Mouse (Mus musculus): ENCODE data around the gene Rab20. TPM values are rescaled to one million over a fixed set of nuclear protein-coding genes. Genes with fewer than 3 reads are reported as not detected.
"Not testable (repeated sequence)": the region's sequence is repeated elsewhere in the genome, so short reads cannot be mapped to it uniquely, and the experiment has no call there.

Gene Rab20
- polyA plus RNA-seq, 1 experiment from 2014 or later = 6.2 TPM

DNA sequence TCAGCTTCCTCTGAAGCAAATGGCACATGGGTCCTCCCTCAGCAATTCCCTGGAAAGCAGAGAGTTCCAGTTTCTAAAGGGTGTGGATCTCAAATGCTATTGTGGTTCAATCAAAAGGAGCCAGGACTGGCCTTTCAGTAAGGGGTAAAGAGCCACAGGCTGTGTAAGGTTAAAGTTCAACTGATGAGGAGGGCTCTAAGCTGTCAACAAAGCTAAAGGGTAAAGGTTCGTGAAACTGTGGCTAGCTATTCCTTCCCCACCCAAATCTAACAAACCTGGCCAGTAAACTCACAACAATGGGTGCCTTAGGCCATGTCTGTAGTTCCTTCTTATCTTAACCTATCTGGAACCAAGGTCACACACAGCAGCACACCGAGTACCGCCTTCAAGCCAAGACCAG, 3.4 kb upstream of the Rab20 start:
- no peak for DNase-seq (ENCODE audit: low spot score)

DNA sequence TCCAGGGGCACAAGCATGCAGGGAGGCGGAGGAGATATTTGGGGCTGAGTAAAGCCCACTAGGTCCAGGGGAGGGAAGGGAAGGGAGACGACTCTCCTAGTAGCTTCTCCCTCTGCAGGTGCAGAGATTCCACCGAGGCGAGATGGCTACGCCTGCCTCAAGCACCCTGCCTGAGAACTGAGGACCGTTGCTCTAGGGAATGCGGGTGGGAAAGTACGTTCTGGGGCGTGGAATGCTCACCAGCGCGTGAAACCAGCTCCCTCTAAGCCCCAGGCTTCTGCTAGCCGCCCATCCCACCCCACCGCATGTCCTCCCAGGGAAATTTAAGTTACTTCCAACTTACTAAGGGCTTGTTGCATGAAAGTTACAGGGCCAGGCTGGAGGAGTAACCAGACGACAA, 1.1 kb upstream of the Rab20 start:
- DNase-seq (ENCODE audit: low spot score) = no peak

DNA sequence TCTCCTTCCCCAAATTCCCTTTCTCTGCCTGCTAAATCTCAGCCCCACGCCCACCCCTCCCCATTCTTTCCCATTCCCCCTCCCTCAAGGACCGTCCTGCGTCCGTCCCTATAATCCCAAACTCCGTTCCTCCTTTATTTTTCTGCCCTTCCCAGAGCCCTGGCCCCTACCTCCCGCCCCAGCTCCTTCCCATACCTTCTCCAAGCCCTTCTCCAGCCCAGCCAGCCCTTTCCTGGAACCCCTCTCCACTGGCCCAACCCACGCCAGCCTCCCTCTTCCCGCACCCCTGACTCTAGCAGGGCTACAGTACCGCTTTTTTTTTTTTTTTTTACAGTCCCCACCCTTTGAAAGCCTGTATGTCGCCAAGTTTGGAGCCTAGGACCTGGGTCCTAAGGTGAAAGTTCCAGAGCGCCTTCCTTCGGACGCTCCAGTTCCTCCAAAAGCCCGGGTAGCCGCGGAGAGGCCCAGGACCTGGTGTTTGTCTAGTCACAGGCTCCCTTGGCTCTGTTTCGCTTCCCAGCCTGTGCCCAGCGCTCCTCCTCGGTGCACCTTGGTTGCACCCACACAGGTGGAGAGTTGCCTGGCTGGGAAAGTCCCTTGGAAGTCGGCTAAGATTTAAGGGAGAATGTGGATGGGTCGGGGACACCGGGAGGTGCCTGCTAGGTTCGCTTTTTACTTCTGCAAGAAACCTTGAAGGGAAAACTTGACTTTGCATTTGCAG, 457 bp upstream of the Rab20 start:
- no peak for DNase-seq (ENCODE audit: low spot score)

DNA sequence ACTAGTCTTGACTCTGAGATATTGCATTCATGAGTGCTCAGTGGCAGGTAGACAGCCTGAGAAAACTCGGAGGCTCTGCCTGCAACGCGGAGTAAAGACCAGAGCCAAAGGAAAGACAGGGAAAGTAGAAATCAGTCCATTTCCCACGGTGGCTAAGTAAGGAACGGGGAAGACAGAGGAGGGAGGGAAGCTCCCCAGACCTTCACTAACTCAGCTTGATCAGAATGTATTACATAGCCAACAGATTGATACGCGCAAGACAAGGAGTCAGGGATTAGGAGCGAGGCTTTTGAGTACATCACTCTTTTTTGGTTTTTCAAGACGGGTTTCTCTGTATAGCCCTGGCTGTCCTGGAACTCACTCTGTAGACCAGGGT, 1.3 kb downstream of the Rab20 start:
- no peak for DNase-seq (ENCODE audit: low spot score)

DNA sequence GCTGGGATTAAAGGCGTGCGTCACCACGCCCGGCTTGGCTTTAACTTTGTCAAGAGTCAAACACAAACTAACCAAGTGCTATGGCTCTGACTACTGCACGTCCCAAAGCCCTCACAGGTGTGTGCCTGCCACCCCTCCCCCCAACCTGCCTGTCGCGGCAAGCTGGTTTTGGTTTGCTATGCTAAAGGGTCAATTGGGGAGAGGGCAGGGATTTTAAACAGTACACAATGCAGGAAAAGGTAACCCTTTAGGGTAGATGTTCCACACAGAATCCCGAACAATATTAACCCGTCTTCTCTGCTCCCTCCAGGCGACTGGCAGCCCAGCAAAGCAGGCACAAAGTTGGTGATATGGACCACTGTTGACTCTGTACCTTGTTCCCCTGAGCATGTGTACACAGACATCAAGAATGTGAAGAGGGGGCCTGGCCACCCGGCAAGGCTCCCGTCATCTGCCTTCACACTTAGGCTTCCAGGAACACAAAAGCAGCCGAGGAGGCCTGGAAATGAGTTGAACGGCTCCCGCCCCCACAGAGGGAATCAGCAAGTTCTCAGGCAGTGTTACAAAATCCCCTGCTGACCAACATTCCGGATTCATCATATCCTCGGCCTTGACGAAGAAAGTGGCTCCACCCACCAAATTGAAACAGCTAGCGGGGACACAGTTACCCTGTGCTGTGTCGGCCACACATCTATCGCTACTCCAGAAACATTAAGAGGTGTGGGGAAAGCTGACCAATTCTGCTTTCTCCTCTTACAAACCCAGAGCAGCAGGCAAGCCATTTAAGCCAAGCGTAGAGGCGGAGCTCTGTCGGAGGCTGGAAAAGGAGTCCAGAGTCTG, 2.0 kb downstream of the Rab20 start:
- no peak for DNase-seq (ENCODE audit: low spot score)

DNA sequence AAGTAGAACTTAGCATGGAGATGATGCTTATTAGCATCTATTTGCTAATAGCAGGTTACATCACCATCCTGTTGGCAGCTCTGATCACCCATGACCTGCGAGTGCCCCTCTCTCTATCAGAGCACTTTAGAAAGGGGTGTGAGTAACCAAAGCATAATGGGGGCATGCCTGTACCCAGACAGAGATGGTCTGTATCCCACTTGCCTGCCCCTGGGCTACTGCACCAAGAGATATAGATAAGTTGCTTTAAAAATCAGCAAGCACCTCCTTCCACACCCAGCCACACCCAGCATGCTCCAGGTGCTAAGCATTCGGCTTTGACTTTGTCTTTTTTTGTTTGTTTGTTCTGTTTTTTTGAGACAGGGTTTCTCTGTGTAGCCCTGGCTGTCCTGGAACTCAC, 2.6 kb downstream of the Rab20 start:
- DNase-seq (ENCODE audit: low spot score) = no peak

DNA sequence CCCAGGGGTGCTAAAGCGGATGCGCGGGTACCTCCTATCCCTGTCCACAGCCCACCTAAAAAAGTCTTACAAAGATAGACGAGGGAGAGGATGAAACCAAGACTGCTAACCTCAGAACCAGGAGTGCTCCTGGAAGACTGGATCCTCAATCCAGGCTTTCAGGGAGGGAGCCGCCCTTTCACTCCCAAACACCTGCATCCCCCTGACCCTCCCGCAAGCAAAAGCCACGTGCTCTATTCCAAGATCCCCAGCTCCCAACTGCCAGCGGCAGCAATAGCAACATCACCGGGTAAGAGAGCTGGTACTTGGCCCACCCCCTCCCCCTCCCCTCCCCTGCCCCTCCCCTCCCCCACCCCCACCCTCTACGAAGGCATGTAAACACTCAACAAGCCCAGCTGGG, 3.1 kb downstream of the Rab20 start:
- no peak for DNase-seq (ENCODE audit: low spot score)

DNA sequence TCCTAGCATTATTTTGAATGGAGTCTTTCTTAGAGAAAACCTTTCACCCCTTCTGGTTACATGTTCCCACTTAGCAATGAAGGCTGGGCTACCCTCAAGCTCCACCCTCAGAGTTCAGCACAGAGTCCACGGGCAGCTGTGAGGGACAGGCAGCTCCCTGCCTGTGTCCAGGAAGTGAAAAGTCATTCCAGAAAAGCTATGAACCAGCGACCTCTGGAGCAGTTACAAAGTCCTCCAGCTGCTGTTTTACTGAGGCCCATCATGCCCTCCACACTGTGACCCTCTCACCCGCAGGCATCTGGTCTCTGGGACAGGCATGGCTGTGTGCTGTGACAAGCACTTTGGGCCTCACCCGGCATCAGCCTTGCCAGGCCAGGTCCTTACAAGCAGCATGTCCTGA, 5.4 kb downstream of the Rab20 start:
- DNase-seq (ENCODE audit: low spot score) = no peak

DNA sequence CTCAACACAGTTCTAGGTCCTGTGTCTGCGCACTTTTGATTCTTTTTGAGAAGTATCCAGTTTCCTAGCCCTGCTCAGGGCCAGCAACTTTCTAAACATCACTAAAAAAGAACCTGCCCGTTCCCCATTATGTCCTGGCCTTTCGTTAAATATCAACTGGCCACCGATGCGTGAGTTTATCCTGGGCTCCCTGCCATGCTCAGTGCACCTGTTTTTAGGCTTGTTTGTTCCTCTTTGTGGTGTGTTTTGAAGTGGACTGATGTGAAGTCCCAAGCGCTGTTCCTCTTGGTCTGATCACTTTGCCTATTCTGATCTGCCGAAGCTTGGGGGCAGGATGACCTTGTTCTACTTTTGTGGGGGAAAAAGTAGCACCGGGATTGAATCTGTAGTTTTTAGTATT, 7.2 kb downstream of the Rab20 start:
- no peak for DNase-seq (ENCODE audit: low spot score)

DNA sequence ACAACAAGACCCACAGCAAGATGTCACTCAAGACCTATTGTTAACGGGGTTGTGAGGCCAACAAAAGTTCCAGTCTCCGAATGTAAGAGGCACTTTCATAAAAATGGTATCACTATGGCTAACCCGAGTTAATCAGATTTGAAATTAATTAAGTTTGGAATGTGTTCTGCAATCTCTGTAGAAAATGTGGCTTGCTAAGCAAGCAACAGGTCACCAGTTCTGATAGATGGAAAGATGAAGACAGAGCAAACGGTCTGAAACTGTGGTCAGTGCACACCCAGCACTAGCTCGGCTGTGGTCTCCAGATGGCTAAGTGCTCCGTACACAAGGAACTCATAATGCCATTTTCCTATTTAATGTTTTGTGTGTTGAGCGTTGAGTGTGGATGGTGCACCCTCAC, 7.8 kb downstream of the Rab20 start:
- no peak for DNase-seq (ENCODE audit: low spot score)

DNA sequence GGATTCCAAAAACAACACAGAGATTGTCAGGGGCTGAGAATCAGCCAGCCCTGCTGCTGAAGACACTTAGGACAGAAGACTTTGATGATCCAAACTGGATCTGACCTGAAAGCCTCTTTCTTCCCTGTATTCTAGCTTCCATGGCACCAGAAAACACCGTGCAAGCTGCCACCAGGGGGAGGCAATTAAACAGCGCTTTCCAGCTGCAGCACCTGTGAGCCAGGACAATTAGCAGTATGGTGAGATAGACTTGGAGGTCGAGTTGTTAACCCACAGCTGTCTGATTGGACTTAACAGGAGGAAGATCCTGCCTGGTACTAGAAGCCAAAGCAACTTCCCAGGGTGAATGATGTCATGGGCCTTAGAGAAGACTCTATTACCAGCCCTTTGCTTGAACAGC, 9.4 kb downstream of the Rab20 start:
- DNase-seq (ENCODE audit: low spot score) = peak; percentile 56

DNA sequence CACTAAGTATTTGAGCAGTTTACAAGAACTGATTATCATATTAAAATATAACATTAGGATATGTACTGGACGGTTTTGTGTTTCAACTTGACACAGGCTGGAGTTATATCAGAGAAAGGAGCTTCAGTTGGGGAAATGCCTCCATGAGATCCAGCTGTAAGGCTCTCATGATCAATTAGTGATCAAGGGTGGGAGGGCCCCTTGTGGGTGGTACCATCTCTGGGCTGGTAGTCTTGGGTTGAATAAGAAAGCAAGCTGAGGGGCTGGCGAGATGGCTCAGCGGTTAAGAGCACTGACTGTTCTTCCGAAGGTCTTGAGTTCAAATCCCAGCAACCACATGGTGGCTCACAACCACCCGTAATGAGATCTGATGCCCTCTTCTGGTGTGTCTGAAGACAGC, 12.0 kb downstream of the Rab20 start:
- not testable (repeated sequence) for DNase-seq (ENCODE audit: low spot score)

DNA sequence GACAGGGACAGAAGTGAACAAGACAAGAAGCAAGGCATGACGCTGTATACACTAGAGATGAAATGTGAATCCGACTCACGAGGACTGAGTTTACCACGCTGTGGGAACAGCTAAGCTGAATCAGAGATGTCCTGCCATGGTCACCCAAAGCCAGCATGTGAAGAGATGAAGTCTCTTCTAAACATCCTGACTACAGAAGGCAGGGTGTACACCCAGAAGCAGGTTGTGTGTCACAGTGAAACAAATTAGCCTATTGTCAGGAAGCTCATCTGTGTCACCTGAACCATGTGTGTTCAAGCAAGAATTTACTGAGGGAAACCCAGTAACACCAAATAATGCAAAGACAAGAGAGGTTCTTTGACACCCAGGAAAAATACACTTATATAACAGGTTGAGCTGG, 12.9 kb downstream of the Rab20 start:
- DNase-seq (ENCODE audit: low spot score) = no peak

DNA sequence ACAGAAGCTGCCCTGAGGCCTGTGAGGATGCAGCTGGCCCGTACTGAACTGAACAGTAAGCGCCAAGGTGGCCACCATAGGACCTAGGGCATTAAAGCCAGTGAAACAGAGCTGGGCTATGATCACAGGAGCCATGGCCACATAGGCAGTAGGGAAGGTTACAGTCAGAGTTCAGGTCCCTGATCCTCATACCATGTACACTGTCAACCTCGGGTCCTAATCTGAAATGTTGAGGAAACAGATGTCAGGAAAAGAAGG, 13.9 kb downstream of the Rab20 start:
- no peak for DNase-seq (ENCODE audit: low spot score)

DNA sequence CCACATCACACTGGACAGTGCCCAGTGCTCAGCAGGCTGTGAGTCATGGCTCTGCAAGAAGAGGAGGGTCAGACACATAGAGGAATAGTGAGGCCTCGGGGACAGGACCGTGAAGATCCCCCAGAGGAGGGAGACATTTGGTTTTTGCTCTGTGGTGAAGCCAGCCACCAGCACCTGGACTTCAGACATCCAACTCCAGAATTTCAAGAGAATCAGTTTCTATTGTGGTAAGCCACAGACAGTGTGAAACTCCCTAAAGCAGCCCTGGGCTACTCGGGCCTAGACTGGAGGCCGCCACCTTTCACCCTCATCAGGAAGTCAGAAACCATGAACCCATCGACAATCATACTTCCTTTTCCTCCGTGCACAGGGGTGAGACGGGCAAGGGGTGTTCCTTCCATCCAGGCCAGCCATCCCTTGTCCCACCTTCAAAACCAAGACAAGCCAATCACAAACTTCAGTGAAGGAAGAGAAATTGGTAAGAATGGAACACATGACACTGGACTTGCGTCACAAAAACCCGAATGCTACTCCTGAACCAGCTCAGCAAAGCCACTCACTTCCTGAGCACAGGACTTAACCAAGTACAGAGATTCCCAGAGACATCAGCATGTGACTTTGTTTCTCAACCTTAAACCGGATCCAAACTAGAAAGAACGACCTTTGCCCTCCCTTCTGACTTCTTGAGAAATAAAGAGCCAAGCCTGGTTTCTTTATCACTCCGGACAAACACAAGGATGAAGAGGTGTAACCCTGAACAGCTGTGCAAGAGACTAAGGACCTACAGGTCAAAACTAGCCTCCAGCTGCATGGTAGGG, 14.4 kb downstream of the Rab20 start:
- no peak for DNase-seq (ENCODE audit: low spot score)

DNA sequence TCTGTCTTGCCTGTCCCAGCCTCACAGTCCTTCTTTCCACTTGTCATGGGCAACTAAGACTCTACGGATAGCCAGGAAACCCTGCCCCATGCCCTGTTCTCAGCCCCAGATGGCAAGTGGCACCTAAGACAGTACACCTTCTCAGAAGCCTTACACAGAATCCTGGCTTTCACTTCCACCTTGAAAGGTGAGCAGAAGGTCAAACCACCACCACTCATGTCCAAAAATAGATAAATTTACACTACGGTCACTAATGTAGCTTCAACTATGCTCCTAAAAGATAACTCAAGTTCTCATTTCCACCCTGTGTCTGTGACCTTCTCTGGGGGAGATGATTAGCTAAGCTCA, 15.0 kb downstream of the Rab20 start:
- no peak for DNase-seq (ENCODE audit: low spot score)

DNA sequence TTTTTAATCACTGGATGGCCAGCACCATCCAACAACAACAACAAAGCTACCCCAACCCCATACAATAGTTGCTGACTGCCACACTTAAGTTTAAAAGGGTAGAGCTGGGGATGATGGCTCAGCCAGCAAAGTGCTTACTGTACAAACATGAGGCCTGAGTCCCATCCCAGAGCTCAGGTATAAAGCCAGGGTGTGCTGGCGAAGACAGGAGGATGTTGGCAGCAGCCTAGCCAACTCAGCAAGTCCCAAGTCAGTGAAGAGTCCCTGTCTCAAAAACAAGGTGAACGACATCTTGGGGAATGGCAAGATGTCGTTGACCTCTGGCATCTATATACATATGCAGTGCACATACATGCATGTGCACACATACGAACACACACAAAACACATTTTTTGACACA, 15.9 kb downstream of the Rab20 start:
- DNase-seq (ENCODE audit: low spot score) = no peak

DNA sequence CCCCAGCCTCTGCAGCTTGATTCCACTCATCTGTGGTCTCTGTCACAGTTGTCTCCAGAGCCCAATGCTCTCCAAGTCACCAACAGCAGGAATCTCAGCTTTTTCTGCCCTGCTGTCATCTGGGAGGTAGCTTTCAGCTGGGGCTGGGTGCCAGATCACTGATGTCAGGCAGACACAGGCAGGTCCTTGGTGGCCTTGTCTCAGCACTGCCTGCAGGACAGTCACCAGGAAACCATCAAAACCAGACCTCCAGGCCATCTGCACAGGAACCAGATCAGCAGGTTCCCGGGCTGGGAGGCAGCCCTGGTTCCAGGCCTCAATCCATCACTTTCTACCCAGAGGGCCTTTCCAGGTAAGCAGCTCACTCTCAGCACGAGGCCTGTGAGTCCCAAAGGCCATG, 16.7 kb downstream of the Rab20 start:
- DNase-seq (ENCODE audit: low spot score) = no peak

DNA sequence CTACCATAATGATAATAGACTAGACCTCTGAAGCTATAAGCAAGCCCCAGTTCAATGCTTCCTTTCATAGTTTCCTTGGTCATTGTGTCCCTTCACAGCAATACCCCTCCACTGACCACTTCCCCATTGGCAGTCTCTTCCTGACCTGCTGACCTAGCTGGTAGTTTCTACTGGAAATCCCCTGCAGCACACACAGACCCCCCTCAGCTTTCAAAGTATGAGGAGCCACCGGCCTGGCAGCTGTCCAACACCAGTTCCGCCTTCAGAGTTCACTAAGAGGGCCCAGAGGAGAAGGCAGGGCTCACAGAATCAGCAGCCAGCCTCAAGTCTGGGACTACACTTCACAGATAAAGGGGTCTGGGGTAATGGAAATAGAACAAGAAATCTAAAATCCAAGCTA, 17.6 kb downstream of the Rab20 start:
- DNase-seq (ENCODE audit: low spot score) = no peak

DNA sequence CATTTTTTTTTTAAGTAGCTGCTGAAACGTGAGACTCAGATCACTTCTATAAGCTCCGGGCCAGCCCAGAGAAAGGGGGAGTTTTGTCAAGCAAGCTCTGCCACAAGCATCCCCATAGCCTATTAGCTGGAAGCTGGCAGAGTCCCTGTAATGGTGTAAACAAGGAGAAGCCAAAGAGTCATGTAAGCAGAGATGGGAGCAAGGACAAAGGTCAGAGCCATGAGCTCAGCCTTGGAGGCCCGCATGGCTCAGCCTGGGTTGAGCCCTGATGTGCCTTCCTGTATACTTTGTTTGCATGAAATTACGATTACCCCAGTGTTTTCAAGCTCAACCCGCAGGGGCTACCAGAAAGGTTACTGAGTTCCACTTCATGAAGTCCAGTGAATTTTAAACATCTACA, 19.5 kb downstream of the Rab20 start:
- no peak for DNase-seq (ENCODE audit: low spot score)

DNA sequence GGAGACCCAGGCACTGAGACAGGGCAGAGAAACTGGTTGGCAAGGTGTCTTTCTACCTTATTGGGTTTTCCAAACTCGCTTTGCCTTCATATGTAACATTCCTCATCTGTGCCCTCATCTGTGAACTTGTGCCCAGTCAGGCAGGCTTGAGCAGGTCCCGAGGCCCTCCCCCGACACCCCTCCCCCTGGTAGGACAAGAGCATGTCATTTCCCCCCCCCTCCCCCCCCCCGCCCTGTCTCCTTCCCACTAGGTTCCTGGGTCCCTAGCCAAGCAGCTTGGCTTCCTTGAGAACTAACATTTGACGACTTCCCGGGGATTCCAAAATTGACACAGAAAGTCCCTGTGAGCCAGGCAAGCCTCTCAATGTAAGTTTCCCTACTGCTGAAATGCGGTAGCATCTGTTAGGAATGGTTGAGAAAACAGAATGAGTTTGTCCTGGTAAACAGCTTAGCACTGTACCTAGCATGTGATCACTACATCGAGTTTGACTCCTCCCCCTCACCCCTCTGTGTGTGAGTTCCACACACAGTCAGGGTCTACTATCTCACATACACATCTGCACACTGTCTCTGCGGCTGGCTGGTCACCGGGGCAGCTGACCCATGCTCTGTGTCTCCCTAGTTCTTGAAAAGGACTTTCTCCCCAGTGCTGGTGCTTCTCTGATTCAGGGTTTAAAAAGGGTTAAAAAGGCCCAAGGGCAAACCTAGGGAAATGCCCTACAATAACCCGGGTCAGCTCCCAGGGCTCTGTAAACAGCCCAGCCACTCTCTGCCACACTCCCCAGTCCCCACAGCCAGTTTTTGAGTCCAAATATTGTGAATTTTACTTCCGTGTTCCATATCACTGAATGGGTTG, 20.3 kb downstream of the Rab20 start:
- DNase-seq (ENCODE audit: low spot score) = no peak

DNA sequence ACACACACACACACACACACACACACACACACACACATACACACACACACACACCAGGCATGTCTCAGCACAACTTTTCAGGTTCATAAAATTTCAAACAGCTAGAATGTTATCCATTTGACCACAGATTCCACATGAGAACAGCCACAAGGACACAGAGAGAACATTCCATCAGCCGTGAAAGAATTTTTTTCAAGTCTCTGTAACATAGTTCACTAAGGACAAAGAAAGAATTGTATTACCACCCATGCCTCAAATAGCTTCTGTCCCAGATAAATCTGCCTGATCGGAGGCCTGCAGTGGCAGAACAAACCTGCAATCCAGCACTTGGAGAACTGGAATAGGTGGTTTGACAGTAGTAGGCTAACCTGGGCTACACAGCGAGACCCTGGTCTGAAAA, 21.2 kb downstream of the Rab20 start:
- no peak for DNase-seq (ENCODE audit: low spot score)
